Mouse (Mus musculus) heart, embryonic 16.5 days (tissue): ENCODE measurements at regions not wholly inside any gene's neighbourhood (a gene's known extent, or its start where the extent isn't known, plus 50 kb on each side); places are given as distances from the start of the nearest gene placed in this dataset.

Experiments
- ATAC-seq: fragments of 200-750 bp; cut with Nextera tagmentation; replicated peaks from 2 replicates; pipeline ENCODE4 v1.8.0; 2017; ENCODE audit warnings: moderate number of reproducible peaks; ENCODE audit not compliant: insufficient read depth, low FRiP score; ENCODE audit errors: extremely low read depth
- H3K27ac ChIP-seq: fragments of 300-500 bp; sonication (generic); 2 replicates; pipeline ENCODE4 v1.5.1; 2014; ENCODE audit warnings: mild to moderate bottlenecking, low read length, control low read depth, moderate library complexity
- H3K27me3 ChIP-seq: fragments of 300-500 bp; sonication (generic); 2 replicates; pipeline ENCODE4 v1.6.1; 2014; ENCODE audit warnings: low read length, mixed read lengths; ENCODE audit not compliant: control insufficient read depth, insufficient read depth
- H3K36me3 ChIP-seq: fragments of 300-500 bp; sonication (generic); 2 replicates; pipeline ENCODE4 v1.6.1; 2014; ENCODE audit not compliant: control insufficient read depth, insufficient read depth
- H3K4me1 ChIP-seq: fragments of 300-500 bp; sonication (generic); 2 replicates; pipeline ENCODE4 v1.6.1; 2014; ENCODE audit warnings: low read length, mixed read lengths; ENCODE audit not compliant: control insufficient read depth, insufficient read depth
- H3K4me2 ChIP-seq: fragments of 300-500 bp; sonication (generic); 2 replicates; pipeline ENCODE4 v1.6.1; 2014; ENCODE audit warnings: low read depth, mild to moderate bottlenecking, control low read depth, low read length
- H3K4me3 ChIP-seq: fragments of 300-500 bp; sonication (generic); 2 replicates; pipeline ENCODE4 v1.5.1; 2014; ENCODE audit warnings: mild to moderate bottlenecking, control low read depth, low read length
- H3K9ac ChIP-seq: fragments of 300-500 bp; sonication (generic); 2 replicates; pipeline ENCODE4 v1.6.1; 2014; ENCODE audit warnings: low read length, control low read depth
- H3K9me3 ChIP-seq: fragments of 300-500 bp; sonication (generic); replicated peaks from 2 replicates; pipeline ENCODE4 v1.6.1; 2016; ENCODE audit warnings: low read length; ENCODE audit not compliant: control insufficient read depth
- WGBS: fragments of 180-500 bp; shearing (Covaris S2); extraction: QIAGEN DNeasy Blood & Tissue Kit; methylation state at CpG from one replicate; pipeline ENCODE4 v1.1.7; 2014; 5-methylcytosine and 5-hydroxymethylcytosine counted together

GRCm38 (mm10) chr2:9805590-9805989 is 75.5 kb upstream of the 4930412O13Rik start:
- 74% methylated on average over 6 of the region's 6 CpGs for WGBS
- no peak for ATAC-seq

More at GRCm38 (mm10) chr2:9805590-9805989, 75.5 kb upstream of the 4930412O13Rik start:
- no peak overlapping the region for H3K9ac ChIP-seq
- H3K4me2 ChIP-seq = no peak overlapping the region
- no peaks in the 10 kb centered on the region for H3K27me3 ChIP-seq
- H3K36me3 ChIP-seq = no peaks in the 10 kb centered on the region
- no peaks in the 10 kb centered on the region for H3K4me1 ChIP-seq
- no peaks in the 10 kb centered on the region for H3K9me3 ChIP-seq
- H3K4me3 ChIP-seq = no peak overlapping the region
- H3K27ac ChIP-seq = no peak overlapping the region
